Mouse (Mus musculus) MEL (cell line): ENCODE results near the gene Irf3. TPM values are rescaled to one million over a fixed set of nuclear protein-coding genes. Genes with fewer than 3 reads are reported as not detected.

ENCODE experiments used
- DNase-seq: peaks from one replicate; pipeline ENCODE4 v3.0.0; 2011; ENCODE audit warnings: low read depth, low spot score
- H3K27ac ChIP-seq: 2 replicates; pipeline ENCODE4 v1.5.1; 2012; ENCODE audit warnings: low read depth, mild to moderate bottlenecking, control low read depth, low read length, moderate library complexity; ENCODE audit not compliant: control insufficient read depth
- H3K27me3 ChIP-seq, 2 experiments: fragments of 150-350 bp in 1 of 2; sonication (generic) in 1 of 2; 2 replicates each; pipeline ENCODE4 v1.6.1; 2012; ENCODE audit warnings: low read length in 2 of 2, mild to moderate bottlenecking in 2 of 2, improper control_type of control experiment in 1 of 2, moderate library complexity in 1 of 2; ENCODE audit not compliant: insufficient read depth in 2 of 2, control insufficient read depth in 1 of 2
- H3K36me3 ChIP-seq, 2 experiments: 2 replicates each; pipeline ENCODE4 v1.6.1; 2012 to 2014; ENCODE audit warnings: low read length in 2 of 2, improper control_type of control experiment in 1 of 2, inconsistent platforms in 1 of 2, mild to moderate bottlenecking in 1 of 2; ENCODE audit not compliant: insufficient read depth in 2 of 2, control insufficient read depth in 1 of 2
- H3K4me1 ChIP-seq, 2 experiments: fragments of 150-350 bp in 1 of 2; sonication (generic) in 1 of 2; 2 replicates each; pipeline ENCODE4 v1.6.1; 2012; ENCODE audit warnings: low read length in 2 of 2, improper control_type of control experiment in 1 of 2, mild to moderate bottlenecking in 1 of 2; ENCODE audit not compliant: insufficient read depth in 2 of 2, control insufficient read depth in 1 of 2
- H3K4me3 ChIP-seq, 2 experiments: fragments of 150-350 bp in 1 of 2; sonication (generic) in 1 of 2; 2 replicates each; pipeline ENCODE4 v1.5.1; 2012; ENCODE audit warnings: low read depth in 2 of 2, low read length in 2 of 2, mild to moderate bottlenecking in 2 of 2, moderate library complexity in 2 of 2, control low read depth in 1 of 2, improper control_type of control experiment in 1 of 2; ENCODE audit not compliant: control insufficient read depth in 1 of 2, insufficient read depth in 1 of 2
- H3K79me2 ChIP-seq: 2 replicates; pipeline ENCODE4 v1.6.1; 2012; ENCODE audit warnings: mild to moderate bottlenecking, low read length, moderate library complexity; ENCODE audit not compliant: control insufficient read depth, poor library complexity, insufficient read depth
- H3K9ac ChIP-seq: 2 replicates; pipeline ENCODE4 v1.6.1; 2012; ENCODE audit warnings: low read depth, mild to moderate bottlenecking, control low read depth, low read length, moderate library complexity; ENCODE audit not compliant: control insufficient read depth, poor library complexity, severe bottlenecking
- H3K9me3 ChIP-seq: fragments of 150-350 bp; sonication (generic); replicated peaks from 2 replicates; pipeline ENCODE4 v1.6.1; 2012; ENCODE audit warnings: mild to moderate bottlenecking, low read length, improper control_type of control experiment, moderate library complexity; ENCODE audit not compliant: insufficient read depth
- BHLHE40 ChIP-seq: IDR thresholded peaks from 2 replicates; pipeline ENCODE4 v1.6.1; 2012; ENCODE audit warnings: low read depth, mild to moderate bottlenecking, inconsistent platforms, low read length, improper control_type of control experiment, borderline replicate concordance
- CHD1 ChIP-seq: IDR thresholded peaks from 2 replicates; pipeline ENCODE4 v1.6.1; 2012; ENCODE audit warnings: low read depth, mild to moderate bottlenecking, inconsistent platforms, low read length, improper control_type of control experiment
- CHD2 ChIP-seq: IDR thresholded peaks from 2 replicates; pipeline ENCODE4 v1.6.1; 2011; ENCODE audit warnings: low read length, improper control_type of control experiment
- CTCF ChIP-seq, 3 experiments: IDR thresholded peaks in 2 of 3; conservative IDR thresholded peaks in 1 of 3; 2 replicates each; pipeline ENCODE4 v1.5.1; 2011 to 2012; ENCODE audit warnings: low read length in 3 of 3, low read depth in 2 of 3, mild to moderate bottlenecking in 2 of 3, improper control_type of control experiment in 1 of 3, inconsistent platforms in 1 of 3, mixed read lengths in 1 of 3, moderate library complexity in 1 of 3; ENCODE audit not compliant: control insufficient read depth in 1 of 3, insufficient read depth in 1 of 3, poor library complexity in 1 of 3, severe bottlenecking in 1 of 3
- ELF1 ChIP-seq: IDR thresholded peaks from 2 replicates; pipeline ENCODE4 v1.6.1; 2014; ENCODE audit warnings: low read depth, mild to moderate bottlenecking, inconsistent platforms, low read length, improper control_type of control experiment, moderate library complexity
- EP300 ChIP-seq, 2 experiments: IDR thresholded peaks; 2 replicates each; pipeline ENCODE4 v1.6.1; 2011; ENCODE audit warnings: improper control_type of control experiment in 2 of 2, low read length in 2 of 2, low read depth in 1 of 2, mild to moderate bottlenecking in 1 of 2
- ETS1 ChIP-seq: IDR thresholded peaks from 2 replicates; pipeline ENCODE4 v1.6.1; 2012; ENCODE audit warnings: low read depth, mild to moderate bottlenecking, inconsistent platforms, low read length, improper control_type of control experiment, moderate library complexity
- GABPA ChIP-seq: IDR thresholded peaks from 2 replicates; pipeline ENCODE4 v1.6.1; 2012; ENCODE audit warnings: low read depth, mild to moderate bottlenecking, inconsistent platforms, low read length, improper control_type of control experiment, moderate library complexity
- HCFC1 ChIP-seq: IDR thresholded peaks from 2 replicates; pipeline ENCODE4 v1.6.1; 2012; ENCODE audit warnings: low read depth, mild to moderate bottlenecking, inconsistent platforms, low read length, improper control_type of control experiment, moderate library complexity
- KAT2A ChIP-seq: conservative IDR thresholded peaks from 2 replicates; pipeline ENCODE4 v1.6.1; 2012; ENCODE audit warnings: low read depth, low read length, improper control_type of control experiment, inconsistent platforms
- MAFK ChIP-seq: IDR thresholded peaks from 2 replicates; pipeline ENCODE4 v1.6.1; 2011; ENCODE audit warnings: low read depth, mild to moderate bottlenecking, low read length, improper control_type of control experiment, borderline replicate concordance
- MAX ChIP-seq: IDR thresholded peaks from 2 replicates; pipeline ENCODE4 v1.6.1; 2011; ENCODE audit warnings: low read length, improper control_type of control experiment
- MAZ ChIP-seq: IDR thresholded peaks from 2 replicates; pipeline ENCODE4 v1.6.1; 2012; ENCODE audit warnings: low read depth, mild to moderate bottlenecking, inconsistent platforms, low read length, improper control_type of control experiment
- MEF2A ChIP-seq: IDR thresholded peaks from 2 replicates; pipeline ENCODE4 v1.6.1; 2014; ENCODE audit warnings: low read depth, mild to moderate bottlenecking, inconsistent platforms, low read length, improper control_type of control experiment; ENCODE audit not compliant: poor library complexity, insufficient replicate concordance, severe bottlenecking; ENCODE audit errors: extremely low read depth
- MXI1 ChIP-seq: IDR thresholded peaks from 2 replicates; pipeline ENCODE4 v1.6.1; 2011; ENCODE audit warnings: mild to moderate bottlenecking, low read depth, low read length, improper control_type of control experiment
- MYB ChIP-seq: IDR thresholded peaks from 2 replicates; pipeline ENCODE4 v1.6.1; 2011; ENCODE audit warnings: mild to moderate bottlenecking, low read depth, low read length, improper control_type of control experiment
- MYC ChIP-seq: IDR thresholded peaks from 2 replicates; pipeline ENCODE4 v1.6.1; 2011; ENCODE audit warnings: low read depth, mild to moderate bottlenecking, low read length, improper control_type of control experiment, moderate library complexity
- NELFE ChIP-seq: IDR thresholded peaks from 2 replicates; pipeline ENCODE4 v1.6.1; 2011; ENCODE audit warnings: low read depth, low read length, improper control_type of control experiment
- NRF1 ChIP-seq: IDR thresholded peaks from 2 replicates; pipeline ENCODE4 v1.6.1; 2014; ENCODE audit warnings: low read depth, mild to moderate bottlenecking, inconsistent platforms, low read length, improper control_type of control experiment, moderate library complexity; ENCODE audit not compliant: poor library complexity, insufficient read depth, severe bottlenecking
- POLR2A ChIP-seq, 2 experiments: IDR thresholded peaks; 2 replicates each; pipeline ENCODE4 v1.6.1; 2011 to 2012; ENCODE audit warnings: low read length in 2 of 2, mild to moderate bottlenecking in 2 of 2, control low read depth in 1 of 2, improper control_type of control experiment in 1 of 2, low read depth in 1 of 2, moderate library complexity in 1 of 2; ENCODE audit not compliant: control insufficient read depth in 1 of 2, insufficient read depth in 1 of 2, poor library complexity in 1 of 2
- POLR2AphosphoS2 ChIP-seq: IDR thresholded peaks from 2 replicates; pipeline ENCODE4 v1.6.1; 2011; ENCODE audit warnings: low read length, improper control_type of control experiment
- RAD21 ChIP-seq: IDR thresholded peaks from 2 replicates; pipeline ENCODE4 v1.6.1; 2011; ENCODE audit warnings: mild to moderate bottlenecking, low read depth, low read length, improper control_type of control experiment
- RCOR1 ChIP-seq: IDR thresholded peaks from 2 replicates; pipeline ENCODE4 v1.6.1; 2012; ENCODE audit warnings: low read depth, mild to moderate bottlenecking, inconsistent platforms, low read length, improper control_type of control experiment
- SIN3A ChIP-seq: IDR thresholded peaks from 2 replicates; pipeline ENCODE4 v1.6.1; 2012; ENCODE audit warnings: low read length, improper control_type of control experiment, inconsistent platforms
- SMC3 ChIP-seq: IDR thresholded peaks from 2 replicates; pipeline ENCODE4 v1.6.1; 2011; ENCODE audit warnings: low read depth, low read length, improper control_type of control experiment
- TAL1 ChIP-seq: IDR thresholded peaks from 2 replicates; pipeline ENCODE4 v1.6.1; 2012; ENCODE audit warnings: mild to moderate bottlenecking, inconsistent platforms, low read length, moderate library complexity, mixed read lengths
- TBP ChIP-seq: IDR thresholded peaks from 2 replicates; pipeline ENCODE4 v1.8.0; 2011; ENCODE audit warnings: low read depth, low read length, improper control_type of control experiment
- TCF12 ChIP-seq: IDR thresholded peaks from 2 replicates; pipeline ENCODE4 v1.6.1; 2014; ENCODE audit warnings: low read depth, mild to moderate bottlenecking, inconsistent platforms, low read length, improper control_type of control experiment, moderate library complexity
- UBTF ChIP-seq: IDR thresholded peaks from 2 replicates; pipeline ENCODE4 v1.6.1; 2012; ENCODE audit warnings: low read depth, mild to moderate bottlenecking, inconsistent platforms, low read length, improper control_type of control experiment, moderate library complexity, borderline replicate concordance; ENCODE audit not compliant: insufficient read depth
- USF1 ChIP-seq: IDR thresholded peaks from 2 replicates; pipeline ENCODE4 v1.6.1; 2014; ENCODE audit warnings: low read depth, mild to moderate bottlenecking, inconsistent platforms, low read length, improper control_type of control experiment, moderate library complexity
- USF2 ChIP-seq, 2 experiments: IDR thresholded peaks; 2 replicates each; pipeline ENCODE4 v1.6.1; 2011 to 2012; ENCODE audit warnings: improper control_type of control experiment in 2 of 2, low read length in 2 of 2, borderline replicate concordance in 1 of 2, inconsistent platforms in 1 of 2, low read depth in 1 of 2, mild to moderate bottlenecking in 1 of 2; ENCODE audit not compliant: insufficient read depth in 1 of 2
- ZC3H11A ChIP-seq: IDR thresholded peaks from 2 replicates; pipeline ENCODE4 v1.6.1; 2012; ENCODE audit warnings: low read depth, mild to moderate bottlenecking, inconsistent platforms, low read length, improper control_type of control experiment
- ZKSCAN1 ChIP-seq: IDR thresholded peaks from 2 replicates; pipeline ENCODE4 v1.6.1; 2012; ENCODE audit warnings: low read depth, mild to moderate bottlenecking, inconsistent platforms, low read length, improper control_type of control experiment, moderate library complexity
- ZMIZ1 ChIP-seq: IDR thresholded peaks from 2 replicates; pipeline ENCODE4 v1.6.1; 2012; ENCODE audit warnings: low read depth, mild to moderate bottlenecking, inconsistent platforms, low read length, improper control_type of control experiment, moderate library complexity
- ZNF384 ChIP-seq: IDR thresholded peaks from 2 replicates; pipeline ENCODE4 v1.6.1; 2012; ENCODE audit warnings: low read depth, mild to moderate bottlenecking, inconsistent platforms, low read length, improper control_type of control experiment
- polyA plus RNA-seq, 2 experiments: library from polyadenylated mRNA; stranded (reverse) in 1 of 2; unstranded in 1 of 2; fragments of >175 nt in 1 of 2; fragments of >200 nt in 1 of 2; gene quantifications; 2 replicates each; pipeline versions ENCODE4 v1.2.1 to v1.2.4; 2012; ENCODE audit warnings: low replicate concordance in 2 of 2, low read depth in 1 of 2; ENCODE audit not compliant: insufficient read length in 2 of 2, insufficient read depth in 1 of 2, missing spikeins in 1 of 2
- total RNA-seq: library from RNA; depleted of rRNA; stranded (reverse); fragments of 300-350 nt; gene quantifications from 2 replicates; pipeline ENCODE4 v1.2.3, GENCODE M21; 2012; rRNA removed

Gene Irf3
- total RNA-seq: 78.6 and 83.4 TPM in 2 replicates
- polyA plus RNA-seq: 10 to 100 TPM in 1 of 2 experiments, not detected in 1; 82.1 TPM

- peak within 1 kb of the TSS; percentile 91 for H3K9ac ChIP-seq
- H3K27me3 ChIP-seq: no peaks in the 10 kb centered on the region
- H3K36me3 ChIP-seq: peaks cover 0 to 9% of the 10 kb centered on the region in 2 experiments; a peak in 1 of 4 replicates
- H3K79me2 ChIP-seq: peaks cover 22% of the 10 kb centered on the region
- peak within 1 kb of the TSS; percentile 98 for H3K27ac ChIP-seq
- DNase-seq: peak; percentile 99
- peak within 1 kb of the TSS; percentile 64 to 79 for H3K4me3 ChIP-seq
- no peaks in the 10 kb centered on the region for H3K4me1 ChIP-seq
- H3K9me3 ChIP-seq: no peaks in the 10 kb centered on the region
- TF ChIP-seq CHD2 (no peak), ZC3H11A (no peak), ZKSCAN1 (no peak), UBTF (peak; percentile 92; the same call in 1 of the 2 replicates), SIN3A (peak; percentile 87), MYC (peak; percentile 75), NELFE (peak; percentile 76), KAT2A (peak; percentile 88), USF1 (no peak), POLR2AphosphoS2 (peak; percentile 86; the same call in 1 of the 2 replicates), POLR2A (IDR thresholded peaks at IDR 0.05; ENCODE audit: control insufficient read depth in 1 of 2, insufficient read depth in 1 of 2, low read depth in 1 of 2, low read length in 2 of 2, poor library complexity in 1 of 2) (peak; percentile 75 to 89; a peak in 3 of 4 replicates), ZNF384 (no peak), GABPA (no peak), NRF1 (peak; percentile 90), TAL1 (no peak), USF2 (IDR thresholded peaks at IDR 0.05; ENCODE audit: borderline replicate concordance in 1 of 2, insufficient read depth in 1 of 2, low read depth in 1 of 2, low read length in 2 of 2) (no peak), ELF1 (peak; percentile 90), MAX (no peak), MXI1 (peak; percentile 87), EP300 (IDR thresholded peaks at IDR 0.05; ENCODE audit: low read depth in 1 of 2, low read length in 2 of 2) (peak in 1 of 2 experiments; percentile 5; a peak in 1 of 4 replicates), ETS1 (peak; percentile 62), CTCF (IDR thresholded peaks at IDR 0.05 in 2 of 3, conservative IDR thresholded peaks at IDR 0.05 in 1 of 3; ENCODE audit: control insufficient read depth in 1 of 3, insufficient read depth in 1 of 3, low read depth in 2 of 3, low read length in 3 of 3, poor library complexity in 1 of 3, severe bottlenecking in 1 of 3) (no peak), RCOR1 (no peak), BHLHE40 (peak; percentile 46; the same call in 1 of the 2 replicates), HCFC1 (peak; percentile 93), RAD21 (no peak), MYB (peak; percentile 93), ZMIZ1 (peak; percentile 80), MEF2A (no peak), MAZ (no peak; the same call in 1 of the 2 replicates), CHD1 (no peak; the same call in 1 of the 2 replicates), TCF12 (peak; percentile 45; the same call in 1 of the 2 replicates), MAFK (no peak), SMC3 (no peak), TBP (peak; percentile 91)
Measured at GRCm38 (mm10) chr7:44997231-44997939, at the start of gene Irf3. Gene Irf3, plus strand, starts transcription at chr7:44997648.
